Mouse (Mus musculus) lung, postnatal 14 days (tissue): ENCODE measurements around the gene Cdc5l.

Experiments used
- DNase-seq: peaks from one replicate; pipeline ENCODE4 v3.0.0; 2021

The Cdc5l gene

DNA sequence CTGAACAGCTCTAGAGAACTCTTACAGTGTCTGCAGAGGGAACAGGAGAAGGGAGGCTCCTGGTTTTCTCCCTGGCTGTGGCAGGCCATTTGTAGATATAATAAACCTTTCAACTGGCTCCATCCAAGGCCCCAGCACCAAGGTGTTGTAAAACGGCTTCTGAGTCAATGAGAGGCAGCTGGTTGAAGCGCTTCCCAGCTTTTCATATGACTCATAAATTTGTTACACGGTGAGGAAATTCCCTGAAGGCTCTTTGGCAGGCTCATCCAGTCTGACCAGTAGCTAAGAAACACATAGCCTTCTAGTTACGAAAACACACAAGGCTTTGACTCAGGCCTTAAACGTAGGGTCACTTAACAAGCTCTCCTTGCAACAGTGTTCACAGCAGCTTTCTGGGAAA, 74.1 kb downstream of the Cdc5l start:
- peak; percentile 25 for DNase-seq

DNA sequence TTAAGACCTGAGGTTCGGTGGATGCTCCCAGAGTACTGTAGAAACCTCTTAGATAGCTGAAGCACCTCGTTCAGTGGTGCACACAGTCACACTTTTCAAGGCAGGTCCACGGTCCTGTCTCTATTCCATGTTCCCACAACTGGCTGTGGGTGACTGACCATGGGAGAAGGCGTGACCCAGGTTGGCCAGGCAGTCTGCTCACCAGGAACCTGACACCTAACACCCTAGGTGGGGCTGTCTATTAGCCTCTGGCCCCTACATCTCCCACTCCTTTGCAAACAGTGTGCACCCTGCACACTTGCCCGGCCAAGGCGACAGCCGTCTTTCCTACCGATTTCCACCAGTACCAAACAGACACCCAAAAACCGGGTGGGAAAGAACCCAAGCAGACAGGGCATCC, 77.1 kb downstream of the Cdc5l start:
- no peak for DNase-seq

DNA sequence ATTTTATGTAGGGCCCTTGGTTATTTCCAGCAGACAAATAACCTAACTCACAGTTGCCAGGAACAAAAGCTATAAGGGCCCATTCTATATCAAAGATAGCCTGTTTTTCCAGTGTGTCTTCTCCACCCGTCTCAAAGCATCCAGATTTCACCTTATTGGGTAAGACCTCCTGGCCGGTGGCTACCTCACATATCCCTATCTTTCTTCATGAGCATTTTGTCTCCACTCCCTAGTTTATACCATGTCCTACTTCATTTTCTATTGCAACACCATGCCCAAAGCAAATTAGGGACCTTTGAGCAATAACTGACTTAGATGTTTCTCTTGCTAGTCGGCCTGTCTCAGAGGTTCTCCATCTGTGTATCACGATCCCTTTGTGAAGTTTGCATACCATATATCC, 85.6 kb downstream of the Cdc5l start:
- no peak for DNase-seq
